Mouse (Mus musculus) thymus, adult 2 months (tissue): ENCODE results near the gene Trim29. TPM values are rescaled to one million over a fixed set of nuclear protein-coding genes. Genes with fewer than 3 reads are reported as not detected.
A peak's percentile ranks its signal among the peaks of the same experiment; 100 is the strongest.

Experiments used
- DNase-seq: peaks from one replicate; pipeline ENCODE4 v3.0.0; 2021
- H3K27ac ChIP-seq: fragments of 200-500 bp; 2 replicates; pipeline ENCODE4 v1.5.1; 2012; ENCODE audit warnings: low read length, control low read depth; ENCODE audit not compliant: control insufficient read depth, insufficient read depth
- H3K27me3 ChIP-seq: fragments of 200-500 bp; 2 replicates; pipeline ENCODE4 v1.6.1; 2012; ENCODE audit warnings: mild to moderate bottlenecking, low read length, moderate library complexity, mixed read lengths; ENCODE audit not compliant: control insufficient read depth, insufficient read depth
- H3K36me3 ChIP-seq: fragments of 200-500 bp; 2 replicates; pipeline ENCODE4 v1.6.1; 2012; ENCODE audit warnings: mild to moderate bottlenecking, low read length, moderate library complexity; ENCODE audit not compliant: control insufficient read depth, insufficient read depth
- H3K4me1 ChIP-seq: fragments of 200-500 bp; replicated peaks from 2 replicates; pipeline ENCODE4 v1.6.1; 2012; ENCODE audit warnings: low read length; ENCODE audit not compliant: control insufficient read depth, insufficient read depth
- H3K4me3 ChIP-seq: fragments of 200-500 bp; 2 replicates; pipeline ENCODE4 v1.5.1; 2012; ENCODE audit warnings: mild to moderate bottlenecking, low read length, control low read depth, moderate library complexity; ENCODE audit not compliant: control insufficient read depth, insufficient read depth
- CTCF ChIP-seq: fragments of 200-500 bp; IDR thresholded peaks from 2 replicates; pipeline ENCODE4 v1.5.1; 2012; ENCODE audit warnings: mild to moderate bottlenecking, control low read depth, low read length, moderate library complexity, borderline replicate concordance; ENCODE audit not compliant: control insufficient read depth, poor library complexity, insufficient read depth; ENCODE audit errors: extremely low read depth
- POLR2A ChIP-seq: fragments of 200-500 bp; IDR thresholded peaks from 2 replicates; pipeline ENCODE4 v1.6.1; 2012; ENCODE audit warnings: mild to moderate bottlenecking, low read length, control low read depth, moderate library complexity; ENCODE audit not compliant: control insufficient read depth, poor library complexity, insufficient read depth; ENCODE audit errors: extremely low read depth
- WGBS: fragments of 180-500 bp; shearing (Covaris S2); methylation state at CpG from one replicate; pipeline ENCODE4 v1.1.7; 2018; 5-methylcytosine and 5-hydroxymethylcytosine counted together
- polyA plus RNA-seq: library from polyadenylated mRNA; depleted of rRNA; stranded (reverse); fragments of >200 nt; gene quantifications from 2 replicates; pipeline ENCODE4 v1.2.3, GENCODE M21; 2012

Trim29 gene
- polyA plus RNA-seq, 1 experiment, result 35.6 TPM

- H3K4me1 ChIP-seq, result 0 out of 2 replicates have a peak, but pooled peaks cover 4% of the 10 kb centered on the region
- H3K36me3 ChIP-seq, result no peaks in the 10 kb centered on the region
- no peak for TF ChIP-seq POLR2A
- no peak for TF ChIP-seq CTCF
- H3K4me3 ChIP-seq, result no peak overlapping the region
- no peak overlapping the region for H3K27ac ChIP-seq
- H3K27me3 ChIP-seq, result no peaks in the 10 kb centered on the region
- WGBS, result 91% methylated on average over 4 of the region's 4 CpGs
- DNase-seq, result no peak
Measured at GRCm38 (mm10) chr9:43322666-43323065, 12.0 kb downstream of the Trim29 start.

- TF ChIP-seq CTCF (no peak), POLR2A (no peak)
- no peak for DNase-seq
- H3K36me3 ChIP-seq, result no peaks in the 10 kb centered on the region
- no peak overlapping the region for H3K4me3 ChIP-seq
- H3K27me3 ChIP-seq, result no peaks in the 10 kb centered on the region
- 60% methylated on average over 3 of the region's 3 CpGs for WGBS
- peaks cover 31% of the 10 kb centered on the region for H3K4me1 ChIP-seq
- H3K27ac ChIP-seq, result no peak overlapping the region
Measured at GRCm38 (mm10) chr9:43325486-43325885, 14.8 kb downstream of the Trim29 start.

- no peaks in the 10 kb centered on the region for H3K27me3 ChIP-seq
- WGBS, result 80% methylated on average over 7 of the region's 7 CpGs
- TF ChIP-seq POLR2A (no peak), CTCF (no peak)
- no peak overlapping the region for H3K4me3 ChIP-seq
- H3K27ac ChIP-seq, result no peak overlapping the region
- DNase-seq, result no peak
- no peaks in the 10 kb centered on the region for H3K36me3 ChIP-seq
- peaks cover 32% of the 10 kb centered on the region for H3K4me1 ChIP-seq
Measured at GRCm38 (mm10) chr9:43326015-43326631, 15.5 kb downstream of the Trim29 start.

GRCm38 (mm10) chr9:43327182-43328129, 16.8 kb downstream of the Trim29 start:
- Histone ChIP-seq H3K27me3 (no peaks in the 10 kb centered on the region), H3K36me3 (no peaks in the 10 kb centered on the region), H3K4me3 (no peak overlapping the region), H3K27ac (no peak overlapping the region), H3K4me1 (peaks cover 32% of the 10 kb centered on the region)
- peak; percentile 40 for DNase-seq
- peak; percentile 71; the same call in 1 of the 2 replicates for TF ChIP-seq CTCF
- no peak for TF ChIP-seq POLR2A
- 63% methylated on average over 21 of the region's 21 CpGs for WGBS

- no peak overlapping the region for H3K27ac ChIP-seq
- no peak overlapping the region for H3K4me3 ChIP-seq
- peaks cover 27% of the 10 kb centered on the region for H3K4me1 ChIP-seq
- H3K27me3 ChIP-seq, result no peaks in the 10 kb centered on the region
- TF ChIP-seq POLR2A (no peak), CTCF (no peak)
- H3K36me3 ChIP-seq, result no peaks in the 10 kb centered on the region
- 88% methylated on average over 5 of the region's 5 CpGs for WGBS
- no peak for DNase-seq
Measured at GRCm38 (mm10) chr9:43330426-43330825, 19.8 kb downstream of the Trim29 start.
